Mouse (Mus musculus) stomach, postnatal 0 days (tissue): ENCODE measurements around the gene Lrrc8c.

ENCODE experiments used
- CTCF ChIP-seq: IDR thresholded peaks from 2 replicates; pipeline ENCODE4 v1.5.1; 2016; ENCODE audit warnings: antibody characterized with exemption, low read depth, mild to moderate bottlenecking, moderate library complexity
- EP300 ChIP-seq: optimal IDR thresholded peaks from 2 replicates; pipeline ENCODE3; 2016; ENCODE audit warnings: antibody characterized with exemption

- no peak for TF ChIP-seq EP300
- TF ChIP-seq CTCF = no peak
These were observed 124.1 kb downstream of the Lrrc8c start for GRCm38 (mm10) chr5:105643276-105643675.
